Mouse (Mus musculus) megakaryocyte, embryonic 14.5 days (primary cell): ENCODE data around the gene Psen1.

Source experiments
- FLI1 ChIP-seq: IDR thresholded peaks from 2 replicates; pipeline ENCODE4 v1.6.1; 2012; ENCODE audit warnings: low read length, inconsistent platforms, mixed read lengths
- GATA1 ChIP-seq: IDR thresholded peaks from 3 replicates; pipeline ENCODE4 v1.6.1; 2012; ENCODE audit warnings: mixed read lengths, low read length, inconsistent platforms, borderline replicate concordance

- TF ChIP-seq FLI1, result no peak
- TF ChIP-seq GATA1, result no peak
Measured at GRCm38 (mm10) chr12:83749186-83749585, 61.2 kb downstream of the Psen1 start.
